Mouse (Mus musculus) lung, postnatal 4 days (tissue): ENCODE measurements around the gene Nxpe3.

ENCODE experiments used
- DNase-seq, 2 experiments: peaks; one replicate each; pipeline ENCODE4 v3.0.0; 2021

The Nxpe3 gene

GRCm38 (mm10) chr16:55894893-55895650, at the start of gene Nxpe3:
Gene Nxpe3, minus strand, starts transcription at chr16:55895285.
- DNase-seq = peak; percentile 89 to 90

GRCm38 (mm10) chr16:55940781-55941180, 45.7 kb upstream of the Nxpe3 start:
- no peak for DNase-seq

- no peak for DNase-seq
Observed at GRCm38 (mm10) chr16:55939703-55940102, 44.6 kb upstream of the Nxpe3 start.

GRCm38 (mm10) chr16:55938761-55939160, 43.7 kb upstream of the Nxpe3 start:
- no peak for DNase-seq

- DNase-seq = peak; percentile 91
Observed at GRCm38 (mm10) chr16:55934453-55935037, 39.5 kb upstream of the Nxpe3 start, which contains the start of gene Cep97. Gene Cep97, minus strand, starts transcription at chr16:55934855.

GRCm38 (mm10) chr16:55933681-55934343, 38.7 kb upstream of the Nxpe3 start:
- DNase-seq = peak; percentile 18 to 40

GRCm38 (mm10) chr16:55924010-55924409, 28.9 kb upstream of the Nxpe3 start:
- DNase-seq = no peak

GRCm38 (mm10) chr16:55922079-55922478, 27.0 kb upstream of the Nxpe3 start:
- DNase-seq = no peak

- DNase-seq = no peak
Observed at GRCm38 (mm10) chr16:55914716-55915115, 19.6 kb upstream of the Nxpe3 start.

GRCm38 (mm10) chr16:55910208-55910793, 15.2 kb upstream of the Nxpe3 start:
- DNase-seq = no peak

GRCm38 (mm10) chr16:55906928-55907679, 12.0 kb upstream of the Nxpe3 start:
- no peak for DNase-seq

GRCm38 (mm10) chr16:55905370-55905769, 10.3 kb upstream of the Nxpe3 start:
- DNase-seq = no peak

- no peak for DNase-seq
Observed at GRCm38 (mm10) chr16:55901839-55902756, 7.0 kb upstream of the Nxpe3 start.

- no peak for DNase-seq
Observed at GRCm38 (mm10) chr16:55898385-55899002, 3.4 kb upstream of the Nxpe3 start.

- peak in 1 of 2 experiments; percentile 16 for DNase-seq
Observed at GRCm38 (mm10) chr16:55895651-55896095, 588 bp upstream of the Nxpe3 start.

GRCm38 (mm10) chr16:55894536-55894892, 571 bp downstream of the Nxpe3 start:
- DNase-seq = peak; percentile 35 to 64

- DNase-seq = no peak
Observed at GRCm38 (mm10) chr16:55893410-55894107, 1.5 kb downstream of the Nxpe3 start.

- DNase-seq = no peak
Observed at GRCm38 (mm10) chr16:55892484-55892883, 2.6 kb downstream of the Nxpe3 start.

- DNase-seq = no peak
Observed at GRCm38 (mm10) chr16:55891346-55891745, 3.7 kb downstream of the Nxpe3 start.

- DNase-seq = no peak
Observed at GRCm38 (mm10) chr16:55890346-55891136, 4.5 kb downstream of the Nxpe3 start.
